Mouse (Mus musculus) thymus, adult 2 months (tissue): ENCODE results near the gene Opn4. TPM values are rescaled to one million over a fixed set of nuclear protein-coding genes. Genes with fewer than 3 reads are reported as not detected.

Experiments used
- DNase-seq: peaks from one replicate; pipeline ENCODE4 v3.0.0; 2021
- H3K27ac ChIP-seq: fragments of 200-500 bp; 2 replicates; pipeline ENCODE4 v1.5.1; 2012; ENCODE audit warnings: low read length, control low read depth; ENCODE audit not compliant: control insufficient read depth, insufficient read depth
- H3K27me3 ChIP-seq: fragments of 200-500 bp; 2 replicates; pipeline ENCODE4 v1.6.1; 2012; ENCODE audit warnings: mild to moderate bottlenecking, low read length, moderate library complexity, mixed read lengths; ENCODE audit not compliant: control insufficient read depth, insufficient read depth
- H3K36me3 ChIP-seq: fragments of 200-500 bp; 2 replicates; pipeline ENCODE4 v1.6.1; 2012; ENCODE audit warnings: mild to moderate bottlenecking, low read length, moderate library complexity; ENCODE audit not compliant: control insufficient read depth, insufficient read depth
- H3K4me1 ChIP-seq: fragments of 200-500 bp; replicated peaks from 2 replicates; pipeline ENCODE4 v1.6.1; 2012; ENCODE audit warnings: low read length; ENCODE audit not compliant: control insufficient read depth, insufficient read depth
- H3K4me3 ChIP-seq: fragments of 200-500 bp; 2 replicates; pipeline ENCODE4 v1.5.1; 2012; ENCODE audit warnings: mild to moderate bottlenecking, low read length, control low read depth, moderate library complexity; ENCODE audit not compliant: control insufficient read depth, insufficient read depth
- CTCF ChIP-seq: fragments of 200-500 bp; IDR thresholded peaks from 2 replicates; pipeline ENCODE4 v1.5.1; 2012; ENCODE audit warnings: mild to moderate bottlenecking, control low read depth, low read length, moderate library complexity, borderline replicate concordance; ENCODE audit not compliant: control insufficient read depth, poor library complexity, insufficient read depth; ENCODE audit errors: extremely low read depth
- POLR2A ChIP-seq: fragments of 200-500 bp; IDR thresholded peaks from 2 replicates; pipeline ENCODE4 v1.6.1; 2012; ENCODE audit warnings: mild to moderate bottlenecking, low read length, control low read depth, moderate library complexity; ENCODE audit not compliant: control insufficient read depth, poor library complexity, insufficient read depth; ENCODE audit errors: extremely low read depth
- WGBS: fragments of 180-500 bp; shearing (Covaris S2); methylation state at CpG from one replicate; pipeline ENCODE4 v1.1.7; 2018; 5-methylcytosine and 5-hydroxymethylcytosine counted together
- polyA plus RNA-seq: library from polyadenylated mRNA; depleted of rRNA; stranded (reverse); fragments of >200 nt; gene quantifications from 2 replicates; pipeline ENCODE4 v1.2.3, GENCODE M21; 2012

Opn4 gene
- polyA plus RNA-seq, 1 experiment: 1.1 TPM

DNA sequence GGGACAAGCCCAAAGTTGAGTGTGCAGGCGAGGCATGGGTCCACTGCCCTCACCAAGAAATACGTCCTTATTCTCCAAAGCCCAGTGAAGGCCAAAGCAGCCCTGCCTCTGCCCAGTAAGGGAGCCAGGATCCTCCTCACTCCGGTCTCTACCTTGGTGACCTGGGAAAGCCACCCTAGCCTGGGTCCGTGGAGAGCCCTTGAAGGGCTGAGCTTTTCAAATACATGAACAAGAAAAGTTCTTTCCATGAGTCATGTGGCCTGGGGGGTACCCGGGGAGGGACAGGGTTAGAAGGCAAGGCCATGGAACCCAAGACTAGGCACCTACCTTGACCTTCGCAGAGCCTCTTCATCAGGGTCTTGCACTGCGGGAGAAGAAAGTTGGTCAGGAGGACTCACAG, 33.4 kb downstream of the Opn4 start:
- WGBS: 94% methylated on average over 7 of the region's 7 CpGs
- no peak overlapping the region for H3K27ac ChIP-seq
- no peaks in the 10 kb centered on the region for H3K4me1 ChIP-seq
- no peak for TF ChIP-seq CTCF
- no peak for TF ChIP-seq POLR2A
- no peak for DNase-seq
- H3K36me3 ChIP-seq: no peaks in the 10 kb centered on the region
- no peaks in the 10 kb centered on the region for H3K27me3 ChIP-seq
- H3K4me3 ChIP-seq: no peak overlapping the region

DNA sequence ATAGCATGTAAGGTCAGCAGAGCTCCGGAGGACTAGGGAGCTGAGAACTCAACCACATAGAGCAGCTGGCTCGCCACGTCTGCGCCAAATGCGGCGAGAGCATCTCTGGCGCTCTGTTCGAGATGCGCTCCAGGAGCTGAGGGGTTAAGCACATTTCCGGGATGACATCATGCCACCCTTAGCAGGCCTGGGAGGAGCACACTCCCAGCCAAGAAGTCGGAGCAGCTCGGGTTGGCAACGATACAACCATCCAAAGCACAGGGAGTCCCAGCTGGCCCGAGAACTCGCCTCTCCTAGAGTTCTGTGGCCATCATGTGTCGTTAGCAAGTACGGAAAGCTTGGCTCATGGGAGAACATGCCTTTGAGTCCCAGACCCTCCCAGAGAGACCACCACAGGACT, 34.2 kb downstream of the Opn4 start:
- no peak for DNase-seq
- Histone ChIP-seq H3K27me3 (no peaks in the 10 kb centered on the region), H3K4me1 (no peaks in the 10 kb centered on the region), H3K4me3 (no peak overlapping the region), H3K27ac (no peak overlapping the region), H3K36me3 (no peaks in the 10 kb centered on the region)
- 86% methylated on average over 17 of the region's 17 CpGs for WGBS
- no peak for TF ChIP-seq POLR2A
- TF ChIP-seq CTCF: no peak

DNA sequence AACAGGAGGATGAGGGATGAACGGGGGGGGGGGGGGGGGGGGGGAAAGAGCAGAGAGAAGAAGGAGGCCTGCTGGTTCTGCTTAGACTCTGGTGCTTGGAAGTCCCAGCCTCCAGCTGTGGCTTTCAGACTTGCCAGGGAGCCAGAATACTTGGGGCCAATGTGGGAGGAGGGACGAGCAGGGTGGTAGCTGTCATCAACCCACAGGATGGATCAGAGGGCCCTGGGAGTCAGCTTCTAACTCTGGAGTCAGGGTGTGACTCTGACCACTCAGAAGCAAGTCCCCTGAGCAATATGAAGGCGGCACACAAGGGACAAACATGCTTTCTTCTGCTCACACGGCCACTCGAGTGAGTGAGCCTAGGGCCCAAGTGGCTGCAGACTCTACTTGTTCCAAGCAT, 35.3 kb downstream of the Opn4 start:
- DNase-seq: no peak
- Histone ChIP-seq H3K27ac (no peak overlapping the region), H3K4me3 (no peak overlapping the region), H3K27me3 (no peaks in the 10 kb centered on the region), H3K4me1 (no peaks in the 10 kb centered on the region), H3K36me3 (no peaks in the 10 kb centered on the region)
- no peak for TF ChIP-seq CTCF
- TF ChIP-seq POLR2A: no peak
- WGBS: 94% methylated on average over 5 of the region's 5 CpGs

DNA sequence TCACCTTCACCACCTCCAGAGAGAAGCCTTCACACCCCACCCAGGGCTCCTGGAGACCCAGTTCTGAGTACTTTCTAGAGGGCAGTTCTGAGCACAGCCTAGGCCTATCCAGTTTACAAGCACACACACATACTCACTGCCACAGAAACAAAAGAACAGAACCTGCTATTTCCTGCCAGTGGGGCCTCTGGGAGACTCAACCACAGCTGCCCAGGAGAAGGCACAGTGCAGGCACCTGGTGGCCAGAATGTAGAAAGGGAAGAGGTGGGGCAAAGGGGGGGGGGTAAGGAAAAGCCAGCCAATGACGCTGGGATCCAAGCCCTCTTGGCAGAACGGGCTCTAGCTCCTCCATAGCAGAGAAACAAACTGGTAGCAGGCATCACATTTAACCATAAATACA, 37.5 kb downstream of the Opn4 start:
- no peak for TF ChIP-seq POLR2A
- no peak for TF ChIP-seq CTCF
- Histone ChIP-seq H3K27ac (no peak overlapping the region), H3K27me3 (no peaks in the 10 kb centered on the region), H3K4me3 (no peak overlapping the region), H3K4me1 (no peaks in the 10 kb centered on the region), H3K36me3 (no peaks in the 10 kb centered on the region)
- no peak for DNase-seq
- 9% methylated on average over 2 of the region's 2 CpGs for WGBS

- no peak overlapping the region for H3K27ac ChIP-seq
- no peak for DNase-seq
- TF ChIP-seq POLR2A (no peak), CTCF (no peak)
- H3K27me3 ChIP-seq: no peaks in the 10 kb centered on the region
- no peaks in the 10 kb centered on the region for H3K4me1 ChIP-seq
- WGBS: 97% methylated on average over 8 of the region's 8 CpGs
- no peaks in the 10 kb centered on the region for H3K36me3 ChIP-seq
- no peak overlapping the region for H3K4me3 ChIP-seq
Observed at GRCm38 (mm10) chr14:34561647-34562046, 38.3 kb downstream of the Opn4 start.

GRCm38 (mm10) chr14:34558947-34559346, 41.0 kb downstream of the Opn4 start:
- H3K4me3 ChIP-seq: no peak overlapping the region
- H3K36me3 ChIP-seq: no peaks in the 10 kb centered on the region
- H3K27me3 ChIP-seq: no peaks in the 10 kb centered on the region
- TF ChIP-seq POLR2A (no peak), CTCF (no peak)
- WGBS: 72% methylated on average over 9 of the region's 9 CpGs
- no peaks in the 10 kb centered on the region for H3K4me1 ChIP-seq
- no peak overlapping the region for H3K27ac ChIP-seq
- DNase-seq: no peak

GRCm38 (mm10) chr14:34555211-34555610, 44.7 kb downstream of the Opn4 start:
- 85% methylated on average over 13 of the region's 13 CpGs for WGBS
- no peaks in the 10 kb centered on the region for H3K27me3 ChIP-seq
- H3K4me3 ChIP-seq: no peak overlapping the region
- TF ChIP-seq POLR2A (no peak), CTCF (no peak)
- no peaks in the 10 kb centered on the region for H3K4me1 ChIP-seq
- no peaks in the 10 kb centered on the region for H3K36me3 ChIP-seq
- no peak for DNase-seq
- no peak overlapping the region for H3K27ac ChIP-seq
